Mouse (Mus musculus): ENCODE results near the gene Samd3.
A peak's percentile ranks its signal among the peaks of the same experiment; 100 is the strongest.

The Samd3 gene

GRCm38 (mm10) chr10:26229488-26229887, at the start of gene Samd3:
Gene Samd3, plus strand, starts transcription at chr10:26229707.
- DNase-seq (ENCODE audit: low read depth, low spot score): no peak

DNA sequence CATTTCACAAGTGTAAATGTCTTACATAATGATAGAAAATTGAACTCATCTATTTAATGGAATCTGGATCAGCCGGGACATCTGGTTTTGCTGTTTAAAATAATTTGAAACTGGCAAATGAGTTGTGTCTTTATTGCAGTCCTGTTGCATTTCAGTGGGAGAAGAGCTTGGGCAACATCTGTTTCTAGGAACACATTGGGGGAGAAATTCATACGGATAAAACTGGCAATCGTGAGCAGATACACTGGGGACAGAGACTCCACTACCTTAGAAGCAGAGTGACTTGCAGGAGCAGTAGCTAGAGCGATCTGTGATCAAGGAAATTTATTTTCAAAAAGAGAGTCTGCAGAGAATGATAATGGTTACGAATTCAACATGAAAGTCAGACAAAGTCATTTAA, 44.2 kb upstream of the Samd3 start:
- DNase-seq (ENCODE audit: low read depth, low spot score): no peak

GRCm38 (mm10) chr10:26190811-26191210, 38.7 kb upstream of the Samd3 start:
- DNase-seq (ENCODE audit: low read depth, low spot score): no peak

DNA sequence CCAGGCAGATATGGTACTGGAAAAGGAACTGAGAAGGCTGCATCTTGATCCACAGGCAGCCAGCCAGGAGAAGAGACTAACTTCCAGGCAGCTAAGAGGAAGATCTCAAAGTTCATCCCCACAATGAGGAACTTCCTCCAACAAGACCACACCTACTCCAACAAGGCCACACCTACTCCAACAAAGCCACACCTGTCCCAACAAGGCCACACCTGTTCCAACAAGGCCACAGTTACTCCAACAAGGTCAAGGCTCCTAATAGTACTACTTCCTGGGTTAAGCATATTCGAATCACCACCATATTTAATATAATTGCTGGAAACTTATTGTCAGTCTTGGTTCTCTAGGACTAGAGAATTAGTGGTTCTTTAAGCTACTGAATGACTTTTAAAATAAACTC, 34.6 kb upstream of the Samd3 start:
- DNase-seq (ENCODE audit: low read depth, low spot score): no peak

DNA sequence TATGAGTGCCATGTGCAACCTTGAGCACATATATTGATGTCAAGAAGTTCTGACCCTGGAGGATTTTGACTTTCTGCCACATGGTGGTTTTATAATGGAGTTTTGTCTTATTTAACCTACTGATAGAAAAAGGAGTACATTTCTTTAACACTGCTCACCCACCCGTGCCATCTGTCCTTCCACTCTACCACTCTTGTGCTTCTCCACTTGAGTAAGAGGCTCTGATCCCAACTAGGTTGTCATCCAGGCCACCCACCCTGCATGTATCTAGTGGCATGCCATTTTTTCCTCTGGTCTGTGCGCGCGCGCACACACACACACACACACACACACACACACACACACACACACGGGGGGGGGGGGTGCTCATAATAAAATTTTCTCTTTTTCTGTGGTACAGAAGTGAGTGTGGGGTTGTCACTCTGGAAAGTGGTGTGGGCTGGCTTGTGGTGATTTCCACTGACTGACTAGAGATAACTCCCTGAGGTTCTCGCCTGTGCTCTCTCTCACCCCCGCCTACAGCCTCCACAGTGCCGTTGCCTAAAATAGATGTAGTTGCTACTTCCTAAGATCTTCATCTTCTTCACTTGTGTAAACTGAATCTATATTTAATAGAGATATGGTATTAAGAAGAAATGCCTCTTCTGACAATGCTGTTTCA, 26.7 kb upstream of the Samd3 start:
- peak; percentile 43 for DNase-seq (ENCODE audit: low read depth, low spot score)

- no peak for DNase-seq (ENCODE audit: low read depth, low spot score)
These were observed 8.8 kb upstream of the Samd3 start for GRCm38 (mm10) chr10:26220729-26221128.

GRCm38 (mm10) chr10:26226241-26226640, 3.3 kb upstream of the Samd3 start:
- no peak for DNase-seq (ENCODE audit: low read depth, low spot score)

GRCm38 (mm10) chr10:26226734-26227133, 2.8 kb upstream of the Samd3 start:
- no peak for DNase-seq (ENCODE audit: low read depth, low spot score)

DNA sequence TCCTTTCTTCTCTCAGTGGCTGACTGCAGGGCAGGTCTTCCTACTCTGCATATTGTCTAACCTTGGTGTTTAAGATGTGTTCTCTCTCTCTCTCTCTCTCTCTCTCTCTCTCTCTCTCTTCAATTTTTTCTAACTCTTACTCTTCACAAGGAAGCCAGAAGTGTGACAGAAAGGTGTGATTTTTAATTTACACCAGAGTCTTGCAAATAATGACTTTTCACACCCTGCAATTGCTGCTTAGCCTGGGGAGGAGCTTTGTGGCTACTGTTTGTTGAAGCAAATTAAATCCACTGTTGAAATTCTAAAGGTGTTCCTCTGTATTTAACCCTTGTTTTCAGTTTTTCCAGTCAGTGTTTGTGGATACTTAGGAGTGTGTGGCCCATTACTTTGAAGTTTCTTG, 1.3 kb upstream of the Samd3 start:
- DNase-seq (ENCODE audit: low read depth, low spot score): no peak

GRCm38 (mm10) chr10:26232071-26232653, 2.7 kb downstream of the Samd3 start:
- DNase-seq (ENCODE audit: low read depth, low spot score): no peak

- no peak for DNase-seq (ENCODE audit: low read depth, low spot score)
These were observed 9.1 kb downstream of the Samd3 start for GRCm38 (mm10) chr10:26238559-26238958.

- no peak for DNase-seq (ENCODE audit: low read depth, low spot score)
These were observed 9.6 kb downstream of the Samd3 start for GRCm38 (mm10) chr10:26239090-26239489.

GRCm38 (mm10) chr10:26243203-26243602, 13.7 kb downstream of the Samd3 start:
- peak; percentile 68 for DNase-seq (ENCODE audit: low read depth, low spot score)

- DNase-seq (ENCODE audit: low read depth, low spot score): no peak
These were observed 15.0 kb downstream of the Samd3 start for GRCm38 (mm10) chr10:26244466-26244865.

DNA sequence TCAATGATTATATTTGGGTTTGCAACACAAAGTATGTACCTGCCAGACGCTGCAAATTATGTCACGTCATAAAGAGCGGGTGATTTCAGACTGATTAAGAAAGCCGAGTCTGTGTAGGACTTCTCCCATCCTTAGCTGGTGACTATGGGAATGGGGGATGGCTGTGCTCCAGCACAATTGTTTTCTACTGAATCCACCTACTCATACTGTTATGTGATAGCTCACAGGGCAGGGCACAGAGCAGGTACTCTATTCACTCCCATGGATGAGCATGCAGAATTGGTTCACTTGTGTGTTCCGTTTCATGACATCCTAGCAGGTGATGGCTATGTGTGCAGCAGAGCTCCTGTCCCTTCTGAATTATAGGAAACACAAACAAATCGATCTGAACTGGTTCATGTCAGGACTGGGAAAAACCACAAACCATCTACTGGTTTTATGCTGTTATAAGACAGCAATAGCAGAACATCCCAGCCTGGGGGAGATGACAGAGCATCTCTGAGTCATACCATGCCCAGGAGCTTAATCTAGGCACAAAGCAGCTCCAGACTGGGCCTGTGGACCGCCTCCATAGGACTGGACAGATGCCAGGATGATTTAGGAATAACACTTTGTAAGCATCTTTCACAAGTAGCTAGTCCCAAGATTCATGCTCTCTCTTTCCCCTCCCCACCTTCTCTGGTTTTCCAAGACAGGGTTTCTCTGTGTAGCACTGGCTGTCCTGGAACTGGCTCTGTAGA, 20.1 kb downstream of the Samd3 start:
- DNase-seq (ENCODE audit: low read depth, low spot score): peak; percentile 90

- no peak for DNase-seq (ENCODE audit: low read depth, low spot score)
These were observed 30.4 kb downstream of the Samd3 start for GRCm38 (mm10) chr10:26259908-26260307.

- no peak for DNase-seq (ENCODE audit: low read depth, low spot score)
These were observed 34.4 kb downstream of the Samd3 start for GRCm38 (mm10) chr10:26263744-26264459.

DNA sequence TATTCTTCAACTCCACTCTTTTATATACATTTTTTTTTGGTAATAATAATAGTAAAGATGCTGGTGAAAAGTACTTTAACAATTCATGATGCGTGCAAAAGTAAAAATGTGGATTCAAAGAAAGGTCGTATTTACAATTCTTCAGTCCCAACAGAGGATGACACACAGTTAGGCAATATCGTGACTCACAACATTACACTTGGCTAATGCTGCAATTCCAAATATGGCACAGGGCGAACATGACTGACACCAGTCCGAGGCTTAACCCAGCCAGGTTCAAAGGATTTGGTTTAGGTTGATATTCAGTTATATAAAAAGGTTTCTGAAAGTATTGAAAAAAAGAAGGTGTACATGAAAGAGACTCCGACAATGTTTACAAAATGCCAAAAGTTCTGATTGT, 45.9 kb downstream of the Samd3 start:
- no peak for DNase-seq (ENCODE audit: low read depth, low spot score)

DNA sequence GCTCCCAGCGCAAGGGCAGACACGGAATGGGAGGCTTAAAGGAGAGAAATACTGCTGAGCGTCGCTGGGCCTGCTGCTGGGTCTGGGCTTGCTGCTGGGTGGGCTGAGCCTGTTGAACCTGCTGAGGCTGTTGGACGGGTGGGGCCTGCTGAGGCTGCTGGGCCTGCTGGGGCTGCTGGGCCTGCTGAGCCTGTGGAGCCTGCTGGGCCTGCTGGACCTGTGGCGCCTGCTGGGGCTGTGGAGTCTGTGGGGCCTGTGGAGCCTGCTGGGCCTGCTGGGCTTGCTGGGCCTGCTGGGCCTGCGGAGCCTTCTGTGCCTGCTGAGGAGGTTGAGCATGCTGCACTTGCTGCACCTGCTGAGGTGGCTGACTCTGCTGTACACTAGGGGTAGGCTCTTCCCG, 50.5 kb downstream of the Samd3 start:
- no peak for DNase-seq (ENCODE audit: low read depth, low spot score)

DNA sequence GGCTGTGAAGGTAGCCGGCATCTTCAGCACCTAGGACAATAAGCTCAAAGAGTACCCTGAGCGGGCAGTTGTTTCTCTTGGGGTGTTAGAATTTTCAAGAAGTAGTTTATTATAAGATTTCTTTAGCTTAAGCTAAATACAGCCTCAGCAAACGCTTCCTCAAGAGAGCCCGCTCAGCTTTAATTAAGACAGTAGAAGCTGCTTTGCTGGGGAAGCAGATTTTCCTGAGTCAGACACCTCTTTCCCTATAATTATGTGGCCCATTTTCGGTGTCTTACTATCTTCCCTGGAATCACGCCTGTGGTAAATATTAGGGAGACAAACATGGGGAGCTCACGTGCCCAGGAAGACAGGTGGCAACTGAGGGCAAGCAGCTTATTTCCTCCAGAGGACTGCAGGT, 57.6 kb downstream of the Samd3 start:
- peak; percentile 33 for DNase-seq (ENCODE audit: low read depth, low spot score)

DNA sequence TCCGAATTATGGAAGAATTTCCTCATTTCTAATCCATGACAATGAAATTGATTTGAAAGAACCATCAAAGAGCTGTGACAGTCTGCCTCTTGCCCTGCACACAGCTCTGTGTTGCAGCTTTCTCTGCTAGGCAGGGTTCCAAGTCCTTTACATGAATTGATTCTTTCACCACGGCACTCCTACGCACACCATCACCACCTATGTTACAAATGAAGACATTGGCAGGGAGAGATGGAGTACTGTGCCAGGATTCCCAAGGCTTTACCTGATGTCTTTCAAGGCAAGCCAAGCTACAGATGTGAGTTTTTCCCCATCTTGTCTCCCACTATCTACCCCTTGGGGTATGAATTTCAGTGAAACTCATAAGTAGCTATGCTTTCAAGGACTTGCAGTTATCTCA, 67.7 kb downstream of the Samd3 start:
- peak; percentile 79 for DNase-seq (ENCODE audit: low read depth, low spot score)

DNA sequence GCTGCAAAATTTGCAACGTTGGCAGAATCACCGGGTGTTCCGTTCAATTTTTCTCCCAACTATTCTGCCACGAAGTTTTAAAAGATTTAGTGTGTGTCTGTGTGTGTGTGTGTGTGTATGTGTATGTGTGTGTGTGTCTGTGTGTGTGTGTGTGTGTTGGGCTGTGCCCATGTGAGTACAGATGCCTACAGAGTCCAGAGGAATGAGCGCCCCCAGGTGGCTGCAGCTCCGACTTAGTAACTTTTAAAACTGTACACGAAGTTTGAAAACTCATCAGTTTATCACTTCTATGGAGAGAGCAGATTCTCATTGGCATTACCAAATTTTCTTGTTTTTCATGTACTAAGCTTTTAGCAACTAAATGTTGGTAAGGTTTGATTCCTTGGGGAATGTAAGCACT, 68.1 kb downstream of the Samd3 start:
- no peak for DNase-seq (ENCODE audit: low read depth, low spot score)
